Mouse (Mus musculus): Measurements from ENCODE around the gene Polr1c.

Polr1c gene

GRCm38 (mm10) chr17:46265918-46266618, 18.2 kb upstream of the Polr1c start:
- DNase-seq (ENCODE audit: low read depth in 2 of 2, low spot score in 2 of 2) = peak; percentile 63 to 70

DNA sequence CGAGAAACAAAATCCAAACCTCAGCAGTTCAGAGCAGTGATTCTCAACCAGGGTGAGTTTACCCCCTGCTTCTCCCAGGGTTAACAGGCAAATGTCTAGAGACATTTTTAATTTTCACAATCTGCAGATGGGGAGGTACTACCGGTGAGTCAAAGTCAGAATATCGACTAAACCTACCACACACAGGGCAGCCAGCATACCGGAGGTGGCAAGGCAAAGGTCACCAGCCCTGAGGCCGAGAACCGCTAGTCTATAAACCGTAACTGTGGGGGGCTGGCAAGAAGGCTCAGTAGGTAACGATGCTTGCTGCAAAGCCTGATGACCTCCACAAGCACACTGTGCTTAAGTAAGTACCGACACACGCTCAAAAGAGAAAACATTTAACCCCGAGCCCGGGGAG, 17.6 kb upstream of the Polr1c start:
- no peak for DNase-seq (ENCODE audit: low read depth in 2 of 2, low spot score in 2 of 2)

GRCm38 (mm10) chr17:46262201-46262694, 14.4 kb upstream of the Polr1c start:
- no peak for DNase-seq (ENCODE audit: low read depth in 2 of 2, low spot score in 2 of 2)

- DNase-seq (ENCODE audit: low read depth in 2 of 2, low spot score in 2 of 2) = no peak
These were observed 11.8 kb upstream of the Polr1c start for GRCm38 (mm10) chr17:46259675-46260074.

- DNase-seq (ENCODE audit: low read depth in 2 of 2, low spot score in 2 of 2) = no peak
These were observed 10.6 kb upstream of the Polr1c start for GRCm38 (mm10) chr17:46258279-46259053.

- DNase-seq (ENCODE audit: low read depth in 2 of 2, low spot score in 2 of 2) = no peak
These were observed 7.3 kb upstream of the Polr1c start for GRCm38 (mm10) chr17:46255147-46255546.

DNA sequence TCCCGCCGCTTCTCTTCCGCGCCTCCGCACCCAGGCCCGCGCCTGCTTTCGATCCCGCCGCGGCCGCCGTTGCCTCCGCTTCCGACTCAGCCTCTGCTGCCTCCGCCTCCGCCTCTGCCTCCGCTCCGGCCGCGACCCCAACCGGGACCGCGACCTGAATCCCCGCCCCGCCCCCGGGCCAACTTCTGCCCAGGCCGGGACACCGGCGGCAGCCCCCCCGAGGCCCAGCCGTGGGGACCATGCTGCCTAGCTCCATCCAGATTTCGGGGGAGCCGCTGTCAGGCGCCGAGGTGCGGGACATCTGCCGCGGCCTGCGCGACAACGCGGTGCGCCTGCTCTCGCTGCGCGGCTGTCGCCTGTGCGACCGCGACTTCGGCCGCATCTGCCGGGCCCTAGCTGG, 6.3 kb upstream of the Polr1c start:
- DNase-seq (ENCODE audit: low read depth in 2 of 2, low spot score in 2 of 2) = peak; percentile 20 to 25

DNA sequence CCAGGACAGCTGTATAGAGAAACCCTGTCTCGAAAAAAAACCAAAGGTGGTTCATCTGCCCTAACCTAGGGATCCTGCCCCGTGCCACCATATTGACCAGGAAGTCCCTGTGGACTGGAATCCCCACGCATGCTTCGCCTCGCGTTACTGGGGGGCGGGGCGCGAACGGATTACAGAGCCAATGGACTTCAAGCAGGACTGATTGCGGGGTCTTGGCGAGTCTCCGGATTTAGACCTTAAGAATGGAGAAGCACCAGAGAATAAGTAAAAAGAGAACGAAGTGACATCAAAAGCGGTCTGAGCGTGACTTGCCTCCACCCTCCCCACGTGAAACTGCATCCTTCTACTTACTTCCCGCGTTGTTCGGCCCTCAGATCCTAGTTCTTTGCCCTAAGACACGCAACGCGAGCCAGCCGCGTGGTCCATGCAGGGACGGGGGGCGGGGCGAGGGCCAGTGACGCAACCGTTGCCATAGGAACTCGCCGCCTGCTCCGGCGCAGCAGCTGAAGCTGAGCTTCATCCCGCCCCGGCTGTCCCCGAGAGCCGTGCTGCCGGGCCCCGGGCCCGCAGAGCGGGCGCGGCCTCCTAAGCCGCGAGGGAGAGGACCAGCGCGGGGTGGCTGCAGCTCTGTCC, 5.7 kb upstream of the Polr1c start, which contains the start of gene Lrrc73:
Lrrc73 (plus strand) TSS at position 80 of the 633 bp plus-strand sequence.
- peak; percentile 83 to 88 for DNase-seq (ENCODE audit: low read depth in 2 of 2, low spot score in 2 of 2)

DNA sequence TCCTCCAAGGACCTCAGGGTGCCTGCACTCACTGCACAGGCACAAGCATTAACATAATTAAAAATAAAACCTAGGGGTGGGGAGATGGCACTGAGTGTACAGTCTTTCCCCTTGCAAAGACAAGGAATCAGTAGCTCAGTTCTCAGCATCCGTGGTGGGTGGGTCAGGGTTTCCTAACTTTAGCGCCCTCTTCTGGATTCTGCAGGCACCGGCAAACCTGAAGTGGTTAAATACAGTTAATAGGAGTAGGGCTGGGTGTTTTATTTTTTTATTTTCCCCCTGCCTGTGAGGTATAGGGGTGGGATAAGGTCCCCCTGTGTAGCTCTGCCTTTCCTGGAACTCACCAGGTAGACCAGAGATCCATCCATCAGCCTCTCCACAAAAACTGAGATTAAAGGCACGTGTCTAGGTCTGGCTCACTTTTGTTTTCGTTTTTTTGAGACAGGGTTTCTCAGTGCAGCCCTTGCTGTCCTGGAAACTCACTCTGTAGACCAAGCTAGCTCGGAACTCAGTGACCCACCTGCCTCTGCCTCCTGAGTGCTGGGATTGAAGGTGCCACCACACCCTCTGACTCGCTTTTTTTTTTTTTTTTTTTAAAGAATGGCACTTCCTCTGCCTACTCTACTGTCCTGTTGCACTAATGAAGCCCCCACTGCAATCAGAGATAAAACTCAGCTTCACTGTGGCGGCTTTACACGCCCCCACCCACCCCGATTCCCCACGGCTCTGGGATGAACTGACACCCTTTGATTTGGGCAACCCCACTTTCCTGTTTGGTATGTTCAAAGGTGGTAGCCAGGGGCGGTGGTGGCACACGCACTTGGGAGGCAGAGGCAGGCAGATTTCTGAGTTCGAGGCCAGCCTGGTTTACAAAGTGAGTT, 5.0 kb upstream of the Polr1c start:
- peak in 1 of 2 experiments; percentile 56 for DNase-seq (ENCODE audit: low read depth in 2 of 2, low spot score in 2 of 2)

- no peak for DNase-seq (ENCODE audit: low read depth in 2 of 2, low spot score in 2 of 2)
These were observed 3.3 kb upstream of the Polr1c start for GRCm38 (mm10) chr17:46251174-46251573.

- DNase-seq (ENCODE audit: low read depth in 2 of 2, low spot score in 2 of 2) = no peak
These were observed 302 bp upstream of the Polr1c start for GRCm38 (mm10) chr17:46248189-46248522.

- no peak for DNase-seq (ENCODE audit: low read depth in 2 of 2, low spot score in 2 of 2)
These were observed 3.3 kb downstream of the Polr1c start for GRCm38 (mm10) chr17:46244579-46244978.

- DNase-seq (ENCODE audit: low read depth in 2 of 2, low spot score in 2 of 2) = no peak
These were observed 4.2 kb downstream of the Polr1c start for GRCm38 (mm10) chr17:46243624-46244023.

- no peak for DNase-seq (ENCODE audit: low read depth in 2 of 2, low spot score in 2 of 2)
These were observed 4.9 kb downstream of the Polr1c start for GRCm38 (mm10) chr17:46242993-46243392.

GRCm38 (mm10) chr17:46242274-46242673, 5.6 kb downstream of the Polr1c start:
- no peak for DNase-seq (ENCODE audit: low read depth in 2 of 2, low spot score in 2 of 2)

GRCm38 (mm10) chr17:46241471-46241870, 6.4 kb downstream of the Polr1c start:
- no peak for DNase-seq (ENCODE audit: low read depth in 2 of 2, low spot score in 2 of 2)

- no peak for DNase-seq (ENCODE audit: low read depth in 2 of 2, low spot score in 2 of 2)
These were observed 8.2 kb downstream of the Polr1c start for GRCm38 (mm10) chr17:46239516-46240114.

DNA sequence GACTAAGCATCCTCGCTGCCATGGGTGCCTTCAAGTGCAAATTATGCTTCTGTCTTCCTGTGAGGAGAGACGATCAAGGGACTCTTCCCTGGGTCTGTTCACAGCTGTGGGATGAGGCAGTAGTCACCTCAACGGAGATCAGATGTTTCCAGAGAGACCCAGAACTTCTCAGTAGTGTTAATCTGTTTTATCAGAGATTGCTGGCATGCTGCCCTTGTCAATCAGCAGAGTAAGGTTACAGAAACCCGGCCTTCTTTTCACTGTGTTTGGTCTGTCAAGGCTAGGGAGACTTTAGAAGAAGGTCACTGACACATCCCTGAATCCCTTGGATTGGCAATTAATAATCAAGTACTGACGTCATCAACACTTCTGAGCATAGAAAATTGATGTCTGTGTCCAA, 10.4 kb downstream of the Polr1c start:
- DNase-seq (ENCODE audit: low read depth in 2 of 2, low spot score in 2 of 2) = no peak

- no peak for DNase-seq (ENCODE audit: low read depth in 2 of 2, low spot score in 2 of 2)
These were observed 10.8 kb downstream of the Polr1c start for GRCm38 (mm10) chr17:46237079-46237478.

GRCm38 (mm10) chr17:46236067-46236466, 11.8 kb downstream of the Polr1c start:
- DNase-seq (ENCODE audit: low read depth in 2 of 2, low spot score in 2 of 2) = no peak

DNA sequence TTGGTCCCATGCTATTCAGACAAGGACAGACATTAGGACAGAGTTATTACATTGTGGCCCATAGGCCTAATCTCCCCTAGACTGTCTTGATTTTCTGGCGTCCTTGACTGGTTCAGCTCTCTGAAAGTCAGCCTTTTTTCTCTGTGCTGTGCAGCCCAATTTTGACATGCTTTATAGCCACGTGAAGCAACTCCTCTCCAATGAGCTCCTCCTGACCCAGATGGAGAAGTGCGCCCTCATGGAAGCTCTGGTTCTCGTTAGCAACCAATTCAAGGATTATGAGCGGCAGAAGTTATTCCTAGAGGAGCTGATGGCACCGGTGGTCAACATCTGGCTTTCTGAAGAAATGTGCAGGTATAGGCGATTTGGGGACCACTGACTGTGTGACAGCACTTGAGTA, 20.3 kb downstream of the Polr1c start:
- DNase-seq (ENCODE audit: low read depth in 2 of 2, low spot score in 2 of 2) = no peak
